Mouse (Mus musculus) bone marrow macrophage, adult 2 months (primary cell): ENCODE measurements around the gene Rfx7. TPM values are rescaled to one million over a fixed set of nuclear protein-coding genes. Genes with fewer than 3 reads are reported as not detected.

ENCODE experiments used
- H3K27ac ChIP-seq: 2 replicates; pipeline ENCODE4 v1.5.1; 2012; ENCODE audit warnings: low read depth, low read length; ENCODE audit not compliant: insufficient read depth
- H3K4me1 ChIP-seq: 2 replicates; pipeline ENCODE4 v1.6.1; 2012; ENCODE audit warnings: low read length; ENCODE audit not compliant: control insufficient read depth, insufficient read depth
- H3K4me3 ChIP-seq: 2 replicates; pipeline ENCODE4 v1.5.1; 2012; ENCODE audit warnings: mild to moderate bottlenecking, low read length, moderate library complexity; ENCODE audit not compliant: insufficient read depth
- CTCF ChIP-seq: IDR thresholded peaks from 2 replicates; pipeline ENCODE4 v1.5.1; 2012; ENCODE audit warnings: low read depth, mild to moderate bottlenecking, low read length, moderate library complexity
- POLR2A ChIP-seq: IDR thresholded peaks from 2 replicates; pipeline ENCODE4 v1.6.1; 2012; ENCODE audit warnings: mild to moderate bottlenecking, low read depth, low read length, borderline replicate concordance
- polyA plus RNA-seq: library from polyadenylated mRNA; stranded (reverse); fragments of >200 nt; gene quantifications from 2 replicates; pipeline ENCODE4 v1.2.4, GENCODE M21; 2012; ENCODE audit not compliant: missing spikeins, insufficient read depth, insufficient read length

Gene Rfx7
- polyA plus RNA-seq, 1 experiment = 17.9 TPM

GRCm38 (mm10) chr9:72652961-72653360 lies 120.9 kb downstream of the Rfx7 start:
- Histone ChIP-seq H3K27ac (no peak overlapping the region), H3K4me1 (0 out of 2 replicates have a peak, but pooled peaks cover 2% of the 10 kb centered on the region), H3K4me3 (no peak overlapping the region)
- no peak for TF ChIP-seq POLR2A

GRCm38 (mm10) chr9:72653533-72653932 lies 121.5 kb downstream of the Rfx7 start:
- TF ChIP-seq CTCF = no peak
- TF ChIP-seq POLR2A = no peak
- H3K4me3 ChIP-seq = no peak overlapping the region
- 0 out of 2 replicates have a peak, but pooled peaks cover 2% of the 10 kb centered on the region for H3K4me1 ChIP-seq
- H3K27ac ChIP-seq = no peak overlapping the region

- no peak overlapping the region for H3K4me3 ChIP-seq
- 0 out of 2 replicates have a peak, but pooled peaks cover 2% of the 10 kb centered on the region for H3K4me1 ChIP-seq
- H3K27ac ChIP-seq = no peak overlapping the region
- TF ChIP-seq POLR2A (no peak), CTCF (peak; percentile 51)
Observed at GRCm38 (mm10) chr9:72654593-72655242, 122.7 kb downstream of the Rfx7 start.

- Histone ChIP-seq H3K4me3 (no peak overlapping the region), H3K4me1 (0 out of 2 replicates have a peak, but pooled peaks cover 2% of the 10 kb centered on the region)
- TF ChIP-seq POLR2A (no peak), CTCF (no peak)
Observed at GRCm38 (mm10) chr9:72655602-72656001, 123.6 kb downstream of the Rfx7 start.

GRCm38 (mm10) chr9:72656491-72656890 lies 124.5 kb downstream of the Rfx7 start:
- no peak overlapping the region for H3K27ac ChIP-seq
- no peak overlapping the region for H3K4me3 ChIP-seq
- no peak for TF ChIP-seq POLR2A
- no peak for TF ChIP-seq CTCF
- H3K4me1 ChIP-seq = 0 out of 2 replicates have a peak, but pooled peaks cover 3% of the 10 kb centered on the region

More at GRCm38 (mm10) chr9:72655602-72656001, 123.6 kb downstream of the Rfx7 start:
- no peak overlapping the region for H3K27ac ChIP-seq

GRCm38 (mm10) chr9:72656940-72657339 lies 124.9 kb downstream of the Rfx7 start:
- Histone ChIP-seq H3K4me1 (0 out of 2 replicates have a peak, but pooled peaks cover 5% of the 10 kb centered on the region), H3K4me3 (no peak overlapping the region), H3K27ac (no peak overlapping the region)
- TF ChIP-seq CTCF = no peak
- no peak for TF ChIP-seq POLR2A

GRCm38 (mm10) chr9:72657694-72658093 lies 125.7 kb downstream of the Rfx7 start:
- Histone ChIP-seq H3K4me3 (no peak overlapping the region), H3K4me1 (0 out of 2 replicates have a peak, but pooled peaks cover 5% of the 10 kb centered on the region), H3K27ac (no peak overlapping the region)
- TF ChIP-seq POLR2A (no peak), CTCF (no peak)

GRCm38 (mm10) chr9:72660139-72660538 lies 128.1 kb downstream of the Rfx7 start:
- Histone ChIP-seq H3K4me1 (0 out of 2 replicates have a peak, but pooled peaks cover 2% of the 10 kb centered on the region), H3K4me3 (no peak overlapping the region), H3K27ac (no peak overlapping the region)
- no peak for TF ChIP-seq POLR2A
- no peak for TF ChIP-seq CTCF

- H3K27ac ChIP-seq = no peak overlapping the region
- 0 out of 2 replicates have a peak, but pooled peaks cover 2% of the 10 kb centered on the region for H3K4me1 ChIP-seq
- TF ChIP-seq POLR2A (no peak), CTCF (no peak)
- no peak overlapping the region for H3K4me3 ChIP-seq
Observed at GRCm38 (mm10) chr9:72660911-72661310, 128.9 kb downstream of the Rfx7 start.

GRCm38 (mm10) chr9:72661561-72661894 lies 129.5 kb downstream of the Rfx7 start:
- TF ChIP-seq CTCF (no peak), POLR2A (no peak)
- Histone ChIP-seq H3K4me3 (peak overlapping the region; percentile 85), H3K27ac (no peak overlapping the region), H3K4me1 (0 out of 2 replicates have a peak, but pooled peaks cover 2% of the 10 kb centered on the region)
